Mouse (Mus musculus): ENCODE data around the gene Usp38.

The Usp38 gene

DNA sequence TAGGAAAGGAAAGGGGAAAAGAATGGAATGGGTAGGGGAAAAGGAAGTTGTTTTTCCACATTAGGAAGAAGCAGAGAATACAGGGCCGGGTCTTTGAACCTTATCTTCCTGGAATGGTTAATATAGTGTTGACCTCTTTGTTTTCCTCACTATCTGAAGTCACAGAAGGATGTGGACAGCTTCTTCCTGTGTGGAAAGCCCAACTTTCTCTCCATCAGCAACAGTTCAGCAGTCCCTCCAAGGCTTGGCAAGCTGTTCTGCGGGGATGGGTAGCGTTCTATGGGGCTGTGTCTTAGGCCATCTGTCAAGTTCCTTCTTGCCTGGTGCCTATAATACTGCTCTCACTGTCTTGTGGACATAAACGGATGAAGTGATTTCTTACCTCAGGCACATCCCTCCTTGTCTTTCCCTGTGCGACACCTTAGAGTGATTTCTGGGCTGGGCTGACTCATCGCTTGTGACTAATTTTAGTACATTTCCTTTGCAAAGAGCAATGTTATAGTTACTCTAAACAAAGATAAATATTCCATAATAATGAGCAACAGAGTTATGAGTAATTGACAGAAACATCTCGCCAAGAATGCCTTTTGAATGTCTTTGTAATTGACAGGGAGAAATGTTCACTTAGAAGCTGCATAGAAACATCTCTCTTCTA lies 52.7 kb downstream of the Usp38 start:
- no peak for DNase-seq (ENCODE audit: low spot score in 2 of 2)

DNA sequence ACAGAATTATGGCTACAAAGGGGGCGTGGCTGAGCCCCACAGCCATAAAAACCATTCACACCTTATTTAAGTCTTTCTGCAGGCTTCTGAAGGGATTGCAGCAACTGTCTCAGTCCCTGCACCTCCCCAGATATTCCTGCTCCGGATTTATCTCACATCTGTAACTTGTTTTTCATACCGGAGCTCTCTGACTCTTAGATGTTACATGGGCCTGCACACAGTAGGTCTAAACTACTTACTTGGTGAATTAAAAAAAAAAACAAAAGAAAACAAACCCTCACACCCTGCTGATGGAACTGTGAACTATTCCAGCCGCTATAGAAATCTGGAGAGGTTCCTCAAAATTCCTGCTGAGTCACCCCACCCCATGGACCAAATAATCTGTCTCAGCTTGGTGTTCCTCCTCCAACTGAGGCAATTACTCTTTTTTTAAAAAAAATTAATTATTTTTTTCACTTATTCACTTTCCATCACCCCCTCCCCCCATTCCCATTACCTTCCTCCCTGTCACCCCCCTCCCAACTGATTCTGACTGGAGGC lies 53.6 kb downstream of the Usp38 start:
- no peak for DNase-seq (ENCODE audit: low spot score in 2 of 2)

DNA sequence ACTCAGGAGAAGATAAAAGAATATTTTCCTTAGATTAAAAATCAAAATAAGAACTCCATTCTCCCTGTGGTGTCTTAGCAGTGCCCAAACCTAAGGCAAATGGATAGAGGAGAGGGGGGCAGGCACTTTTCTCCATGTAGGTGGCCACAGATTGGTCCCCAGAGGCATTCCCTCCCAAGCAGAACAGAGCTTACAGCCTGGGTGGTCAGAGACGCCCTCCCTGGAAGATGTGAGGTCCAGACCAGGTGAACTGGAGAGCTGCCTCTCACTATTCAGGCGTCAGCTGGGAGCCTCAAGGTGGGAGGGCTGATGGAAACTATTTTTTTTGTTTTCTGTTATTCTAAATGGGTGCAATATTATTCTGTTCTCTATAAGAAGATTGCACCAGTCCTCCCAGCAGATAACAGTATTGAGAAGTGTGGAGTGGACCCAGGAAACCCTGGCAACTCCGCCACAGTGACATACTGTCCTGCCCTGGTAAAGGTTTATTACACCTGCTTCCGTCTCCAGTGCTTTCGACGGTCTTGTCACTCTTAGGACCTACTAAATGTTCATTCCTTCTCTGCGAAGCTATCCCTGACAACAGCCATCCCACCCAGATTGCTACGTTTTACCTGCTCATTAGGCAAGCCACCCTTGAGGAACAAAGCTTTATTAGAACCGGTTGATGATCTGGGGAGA lies 55.0 kb downstream of the Usp38 start:
- DNase-seq (ENCODE audit: low spot score in 2 of 2): no peak

DNA sequence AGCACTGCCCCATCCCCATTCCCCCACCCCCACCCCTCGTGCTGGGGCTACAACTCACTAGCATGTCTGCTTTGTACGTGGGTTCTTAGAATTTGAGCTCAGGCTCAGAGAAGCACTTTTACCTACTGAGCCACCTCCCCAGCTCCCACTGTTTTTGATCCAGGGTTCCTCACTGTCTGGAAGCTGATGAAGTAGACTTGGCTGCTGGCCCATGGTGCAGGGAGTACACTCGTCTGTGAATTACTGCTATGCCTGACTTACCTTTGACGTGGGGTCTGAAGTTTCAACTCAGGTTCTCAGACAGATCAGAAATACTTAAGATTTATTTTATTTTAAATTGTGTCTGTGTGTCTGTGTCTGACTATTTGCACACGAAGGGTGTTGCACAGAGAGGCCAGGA lies 57.0 kb downstream of the Usp38 start:
- no peak for DNase-seq (ENCODE audit: low spot score in 2 of 2)

DNA sequence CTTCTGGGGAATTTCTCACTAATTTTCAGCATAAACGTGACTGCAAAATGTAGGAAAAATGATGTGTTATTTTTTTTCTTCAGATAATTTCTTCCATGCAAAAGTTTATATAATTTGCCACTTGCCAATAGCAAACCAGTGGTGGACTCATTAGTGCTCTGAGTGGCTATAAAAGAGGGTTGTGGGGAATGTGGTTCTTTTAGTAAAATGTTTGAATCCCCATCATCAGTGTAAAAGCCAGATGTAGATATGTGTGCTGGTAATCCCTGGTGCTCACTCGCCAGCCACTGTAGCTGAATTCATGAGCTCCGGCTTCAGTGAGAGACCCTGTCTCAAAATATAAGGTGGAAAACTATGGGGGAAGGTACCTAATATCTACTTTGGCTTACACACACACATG lies 61.8 kb downstream of the Usp38 start:
- DNase-seq (ENCODE audit: low spot score in 2 of 2): no peak

DNA sequence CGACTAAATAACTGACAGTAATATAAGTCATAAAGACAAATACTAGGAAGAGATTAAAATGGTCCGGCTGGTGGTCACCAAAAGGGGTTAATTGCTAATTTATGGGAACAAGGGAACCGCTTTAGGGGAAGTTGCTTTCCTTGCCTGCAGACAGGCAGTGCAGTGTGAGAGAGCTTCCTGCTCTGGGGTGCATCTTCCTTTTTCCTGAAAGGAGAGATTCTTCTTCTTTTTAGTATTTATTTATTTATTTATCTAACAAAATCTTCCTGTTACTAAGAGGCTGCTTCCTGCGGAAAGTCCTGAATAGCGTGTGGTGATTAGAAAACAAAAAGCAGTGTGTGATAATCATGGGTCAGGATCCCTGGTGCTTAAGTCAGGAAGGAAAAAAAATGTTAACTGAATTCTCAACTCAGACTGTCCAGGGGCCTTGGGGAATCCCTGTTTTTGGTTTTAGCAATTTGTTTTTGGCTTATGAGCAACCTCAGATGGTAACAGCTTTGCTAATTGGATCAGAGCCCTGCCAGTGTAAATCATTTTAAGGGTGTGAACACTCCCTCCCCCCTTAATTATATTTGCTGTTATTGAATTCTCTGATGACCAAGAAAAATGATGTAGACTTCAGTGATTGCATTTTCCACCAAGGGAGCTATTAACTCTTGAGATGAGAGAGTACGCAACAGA lies 62.4 kb downstream of the Usp38 start:
- no peak for DNase-seq (ENCODE audit: low spot score in 2 of 2)

DNA sequence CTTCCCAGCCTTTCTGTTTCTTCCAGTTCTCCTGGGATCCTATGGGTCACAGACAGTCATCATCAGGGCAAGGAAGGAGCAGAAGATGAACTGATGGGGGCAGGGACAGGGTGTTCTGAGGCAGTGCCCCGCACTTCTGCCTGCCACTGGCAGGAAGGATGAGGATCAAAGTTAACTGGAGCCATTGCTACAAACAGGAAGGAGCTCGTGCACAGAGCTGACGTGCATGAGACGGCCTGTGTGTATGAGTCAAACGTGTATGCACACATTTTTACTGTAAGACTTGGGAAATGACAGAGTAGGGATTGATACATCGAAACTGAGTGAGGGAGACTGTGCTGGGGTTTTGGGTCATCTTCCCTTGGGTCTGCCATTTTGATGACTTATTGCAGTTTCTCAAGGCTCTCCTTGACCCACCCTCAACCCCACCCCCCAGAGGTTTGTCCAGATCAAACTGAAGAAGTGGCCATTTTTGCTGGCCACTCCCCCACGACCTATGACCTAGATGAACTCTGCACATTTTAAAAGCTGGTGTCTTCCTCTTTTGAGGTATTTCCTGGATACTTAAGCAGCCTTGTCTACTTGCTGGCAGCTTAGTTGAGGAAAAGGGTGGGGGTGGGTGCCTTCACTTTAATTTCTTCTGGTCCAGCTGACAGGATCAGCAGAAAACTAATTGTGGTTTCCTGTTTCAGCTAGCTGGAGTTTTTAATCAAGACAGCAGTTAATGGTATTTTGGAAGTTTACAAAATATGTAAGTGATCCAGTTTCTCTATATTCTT lies 66.1 kb downstream of the Usp38 start:
- DNase-seq (ENCODE audit: low spot score in 2 of 2): no peak

DNA sequence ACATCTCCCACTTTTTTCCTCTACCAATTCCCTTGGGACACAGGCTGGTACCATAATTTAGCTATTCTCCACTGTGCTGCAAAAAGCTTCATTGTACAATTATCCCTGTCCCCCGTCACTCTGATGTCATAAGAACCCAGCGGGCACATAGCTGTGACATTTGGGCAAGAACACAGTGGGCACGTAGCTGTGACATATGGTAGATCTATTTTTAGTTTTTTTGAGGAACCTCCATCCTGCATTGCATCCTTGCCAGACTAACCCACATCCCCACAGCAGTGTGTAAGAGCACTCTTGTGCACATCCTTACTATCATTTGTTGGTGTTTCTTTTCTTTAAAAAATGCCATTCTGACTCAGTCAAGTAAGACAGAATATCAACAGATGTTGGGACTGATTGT lies 71.0 kb downstream of the Usp38 start:
- DNase-seq (ENCODE audit: low spot score in 2 of 2): no peak

DNA sequence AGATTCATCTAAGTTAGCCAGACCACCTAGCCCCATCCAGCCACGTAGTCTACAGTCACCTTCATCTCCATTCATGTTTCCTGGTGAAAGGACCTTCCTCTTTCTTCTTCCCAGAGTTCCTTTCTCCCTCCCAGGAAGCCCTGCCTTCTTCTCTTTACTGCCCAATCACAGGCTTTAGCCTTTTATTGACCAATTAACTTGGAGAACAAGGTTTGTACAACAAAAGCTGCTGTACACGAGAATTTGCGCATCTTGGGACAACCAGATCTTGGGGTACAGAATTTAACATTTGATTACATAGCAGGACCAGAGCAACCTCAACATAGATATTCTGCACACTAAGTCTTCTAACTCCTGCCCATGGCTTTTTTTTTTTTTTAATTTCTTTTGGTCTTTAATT lies 73.1 kb downstream of the Usp38 start:
- no peak for DNase-seq (ENCODE audit: low spot score in 2 of 2)

DNA sequence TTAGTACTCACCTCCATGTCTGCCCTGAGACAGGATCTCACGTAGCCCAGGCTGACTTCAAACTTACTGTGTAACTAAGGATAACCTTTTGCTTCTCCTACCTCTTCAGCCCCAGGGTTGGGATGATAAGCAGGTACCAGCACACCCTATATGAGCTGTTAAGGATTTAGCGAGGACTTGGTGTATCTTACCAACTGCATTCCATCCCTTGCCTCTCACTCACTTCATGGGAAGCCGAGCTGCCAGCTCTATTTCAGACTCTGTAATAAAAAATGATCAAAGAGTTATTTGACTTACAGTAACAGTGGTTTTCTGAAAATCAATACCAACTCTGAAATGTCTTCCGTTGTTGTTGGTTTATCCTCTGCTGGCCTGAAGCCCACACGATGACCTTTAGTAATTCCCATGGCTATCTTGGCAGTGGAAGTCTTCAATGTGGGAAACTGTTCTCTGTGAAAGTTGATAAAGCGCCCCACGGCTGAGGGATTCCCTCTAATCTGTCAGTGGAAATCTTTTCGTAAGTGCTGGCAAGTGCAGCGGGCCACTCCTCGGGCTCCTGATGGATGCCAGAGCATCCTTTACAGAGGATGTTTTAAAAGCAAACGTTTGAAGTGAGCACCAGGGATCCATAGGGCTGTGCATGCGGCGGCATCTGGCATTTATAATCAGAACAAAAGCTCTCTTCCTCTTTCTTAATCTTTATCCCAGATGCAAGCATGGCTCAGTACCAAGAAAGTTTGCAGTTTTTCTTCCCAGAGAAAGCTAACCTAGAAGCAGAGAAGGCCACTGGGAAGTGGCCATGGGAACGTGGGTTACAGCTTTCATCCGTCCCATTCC lies 76.7 kb downstream of the Usp38 start:
- no peak for DNase-seq (ENCODE audit: low spot score in 2 of 2)

Measured in frontal cortex, postnatal 25 days (tissue).